Mouse (Mus musculus) limb, embryonic 15.5 days (tissue): ENCODE data around the gene Skap2. TPM values are rescaled to one million over a fixed set of nuclear protein-coding genes. Genes with fewer than 3 reads are reported as not detected.

Experiments used
- ATAC-seq: fragments of 200-750 bp; cut with Nextera tagmentation; 2 replicates; pipeline ENCODE4 v1.8.0; 2017; ENCODE audit warnings: low read depth, moderate TSS enrichment; ENCODE audit not compliant: insufficient number of reproducible peaks, low FRiP score, low TSS enrichment
- H3K27ac ChIP-seq: fragments of 300-500 bp; sonication (generic); 2 replicates; pipeline ENCODE4 v1.5.1; 2015; ENCODE audit warnings: moderate library complexity, mild to moderate bottlenecking, inconsistent platforms
- H3K27me3 ChIP-seq: fragments of 300-500 bp; sonication (generic); 2 replicates; pipeline ENCODE4 v1.6.1; 2015; ENCODE audit warnings: inconsistent platforms
- H3K36me3 ChIP-seq: fragments of 300-500 bp; sonication (generic); 2 replicates; pipeline ENCODE4 v1.6.1; 2015; ENCODE audit warnings: inconsistent platforms
- H3K4me1 ChIP-seq: fragments of 300-500 bp; sonication (generic); 2 replicates; pipeline ENCODE4 v1.6.1; 2015; ENCODE audit warnings: inconsistent platforms
- H3K4me2 ChIP-seq: fragments of 300-500 bp; sonication (generic); 2 replicates; pipeline ENCODE4 v1.6.1; 2015; ENCODE audit warnings: mild to moderate bottlenecking, inconsistent platforms
- H3K4me3 ChIP-seq: fragments of 300-500 bp; sonication (generic); 2 replicates; pipeline ENCODE4 v1.5.1; 2015; ENCODE audit warnings: mild to moderate bottlenecking, inconsistent platforms
- H3K9ac ChIP-seq: fragments of 300-500 bp; sonication (generic); 2 replicates; pipeline ENCODE4 v1.6.1; 2015; ENCODE audit warnings: inconsistent platforms
- H3K9me3 ChIP-seq: fragments of 300-500 bp; sonication (generic); 2 replicates; pipeline ENCODE4 v1.6.1; 2016; ENCODE audit warnings: inconsistent platforms
- WGBS: fragments of 180-500 bp; shearing (Covaris S2); methylation state at CpG from one replicate; pipeline ENCODE4 v1.1.7; 2015; 5-methylcytosine and 5-hydroxymethylcytosine counted together
- polyA plus RNA-seq: library from polyadenylated mRNA; unstranded; fragments of >200 nt; fragmentation: Nextera tagmentation; extraction: Ambion mirVana; gene quantifications from 2 replicates; pipeline ENCODE4 v1.2.1, GENCODE M21; 2015

Gene Skap2
- polyA plus RNA-seq, 1 experiment from 2014 or later = 18.7 TPM

GRCm38 (mm10) chr6:51882266-51882879 lies 130.0 kb downstream of the Skap2 start:
- H3K27ac ChIP-seq = no peak overlapping the region
- H3K4me2 ChIP-seq = no peak overlapping the region
- peaks cover 12% of the 10 kb centered on the region; the same call in 1 of the 2 replicates for H3K4me1 ChIP-seq
- H3K9me3 ChIP-seq = no peaks in the 10 kb centered on the region
- H3K36me3 ChIP-seq = no peaks in the 10 kb centered on the region
- no peak for ATAC-seq
- H3K27me3 ChIP-seq = peaks cover 23% of the 10 kb centered on the region
- H3K4me3 ChIP-seq = no peak overlapping the region
- no peak overlapping the region for H3K9ac ChIP-seq
- 81% methylated on average over 17 of the region's 17 CpGs for WGBS

DNA sequence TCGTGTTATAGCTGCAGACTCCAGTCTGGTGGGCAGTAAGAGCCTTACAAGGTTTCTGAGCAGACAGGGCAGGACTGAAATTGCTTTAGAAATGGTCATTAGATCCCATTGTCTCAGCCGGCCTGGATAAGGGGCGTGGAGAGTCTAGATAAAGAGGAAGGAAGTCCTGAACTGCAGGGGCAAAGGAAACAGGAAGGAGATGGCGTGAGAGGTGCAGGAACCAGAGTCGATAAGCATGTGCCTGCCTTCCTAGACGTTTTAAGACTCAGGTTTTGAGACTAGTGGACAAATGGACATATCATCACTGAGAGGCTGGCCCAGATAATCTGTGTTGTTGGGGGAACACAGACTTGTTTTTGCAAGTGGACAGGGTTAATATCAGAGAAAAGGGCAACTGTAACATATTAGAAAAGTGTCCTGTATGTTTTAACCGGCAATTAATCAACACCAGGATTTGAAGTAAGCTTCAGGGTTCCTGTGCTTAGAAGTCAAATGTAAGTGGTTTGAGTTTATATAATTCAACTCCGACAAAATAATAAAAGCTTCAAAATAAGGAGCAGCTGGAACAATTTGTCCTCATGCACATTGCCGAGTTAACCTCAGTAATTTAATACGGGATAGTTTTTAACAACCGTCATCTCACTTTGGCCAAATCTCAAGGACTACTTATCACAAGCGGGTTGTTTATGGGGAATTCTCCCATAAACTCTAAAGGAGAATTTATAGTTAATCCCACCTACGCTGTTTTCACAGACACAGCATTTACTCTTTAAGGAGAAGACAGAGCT lies 131.0 kb downstream of the Skap2 start:
- no peak for ATAC-seq
- H3K36me3 ChIP-seq = no peaks in the 10 kb centered on the region
- no peak overlapping the region for H3K27ac ChIP-seq
- peak overlapping the region; percentile 5; the same call in 1 of the 2 replicates for H3K4me2 ChIP-seq
- H3K27me3 ChIP-seq = peaks cover 23% of the 10 kb centered on the region
- no peak overlapping the region for H3K9ac ChIP-seq
- no peaks in the 10 kb centered on the region for H3K9me3 ChIP-seq
- peaks cover 7% of the 10 kb centered on the region; the same call in 1 of the 2 replicates for H3K4me1 ChIP-seq
- 19% methylated on average over 13 of the region's 13 CpGs for WGBS
- H3K4me3 ChIP-seq = no peak overlapping the region

- Histone ChIP-seq H3K4me2 (peak overlapping the region; percentile 5; the same call in 1 of the 2 replicates), H3K27me3 (peaks cover 23% of the 10 kb centered on the region), H3K9ac (no peak overlapping the region), H3K36me3 (no peaks in the 10 kb centered on the region), H3K4me3 (no peak overlapping the region), H3K4me1 (peaks cover 7% of the 10 kb centered on the region; the same call in 1 of the 2 replicates), H3K9me3 (no peaks in the 10 kb centered on the region), H3K27ac (no peak overlapping the region)
- 40% methylated on average over 6 of the region's 6 CpGs for WGBS
- ATAC-seq = no peak
Measured at GRCm38 (mm10) chr6:51880778-51881177, 131.6 kb downstream of the Skap2 start.

DNA sequence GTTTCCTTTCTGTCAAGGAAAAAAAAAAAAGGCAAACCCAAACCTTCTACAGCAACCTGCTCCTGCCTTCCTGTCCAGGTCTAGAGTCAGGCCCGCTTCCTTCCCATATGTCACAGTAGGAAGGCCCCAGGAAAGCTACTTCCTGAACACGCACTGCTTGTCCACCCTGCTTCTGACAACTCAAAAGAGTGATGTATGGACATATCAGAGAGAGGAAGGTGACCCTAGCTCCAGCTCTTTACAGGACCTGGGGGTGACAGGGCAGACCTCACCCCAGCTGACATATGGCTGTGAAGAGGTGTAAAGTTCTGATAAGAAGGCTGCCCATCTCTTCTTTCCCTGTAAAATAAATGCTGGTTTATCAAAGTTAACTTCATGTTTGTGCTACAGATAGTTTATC lies 133.8 kb downstream of the Skap2 start:
- peaks cover 7% of the 10 kb centered on the region; the same call in 1 of the 2 replicates for H3K4me1 ChIP-seq
- no peak for ATAC-seq
- H3K36me3 ChIP-seq = no peaks in the 10 kb centered on the region
- no peak overlapping the region for H3K4me3 ChIP-seq
- H3K27me3 ChIP-seq = peaks cover 26% of the 10 kb centered on the region
- no peak overlapping the region; the same call in 1 of the 2 replicates for H3K27ac ChIP-seq
- H3K9ac ChIP-seq = no peak overlapping the region
- no peaks in the 10 kb centered on the region for H3K9me3 ChIP-seq
- WGBS = 89% methylated on average over 2 of the region's 2 CpGs
- H3K4me2 ChIP-seq = no peak overlapping the region

DNA sequence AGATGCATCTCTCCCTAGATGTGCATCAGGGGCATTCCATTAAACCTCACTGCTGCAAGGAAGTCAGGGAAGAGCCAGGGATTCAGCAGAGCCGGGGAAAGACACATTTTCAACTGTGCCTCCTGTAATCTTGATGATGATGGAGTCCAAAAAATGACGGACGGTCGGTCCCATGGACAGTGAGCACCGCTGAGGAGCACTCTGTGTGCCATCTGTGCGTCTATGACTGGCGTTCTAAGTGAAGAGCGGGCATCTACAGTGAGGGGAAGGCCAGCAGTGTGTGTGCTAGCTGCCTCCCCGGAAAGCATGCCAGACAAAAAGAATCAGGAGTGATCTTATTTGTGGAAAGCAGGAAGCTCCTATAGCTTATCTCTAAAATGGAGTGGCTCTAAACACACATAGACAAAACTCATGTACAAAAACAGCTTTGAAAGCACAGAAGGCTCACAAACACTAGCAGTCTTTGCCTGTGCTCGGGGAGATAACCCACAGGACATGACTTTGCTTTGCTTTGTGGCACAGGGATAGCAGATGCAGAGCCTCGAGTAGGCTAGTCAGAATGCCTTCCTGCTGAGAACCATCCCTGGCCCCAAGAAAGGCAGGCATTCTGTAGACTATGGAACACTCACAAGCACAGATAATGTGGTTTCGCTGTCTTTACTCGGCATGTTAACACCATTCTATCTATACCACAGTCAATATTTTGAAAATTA lies 135.4 kb downstream of the Skap2 start:
- no peaks in the 10 kb centered on the region for H3K9me3 ChIP-seq
- no peak overlapping the region for H3K4me2 ChIP-seq
- H3K36me3 ChIP-seq = no peaks in the 10 kb centered on the region
- H3K27ac ChIP-seq = no peak overlapping the region
- H3K9ac ChIP-seq = no peak overlapping the region
- WGBS = 82% methylated on average over 13 of the region's 13 CpGs
- H3K27me3 ChIP-seq = peaks cover 29% of the 10 kb centered on the region
- no peak overlapping the region for H3K4me3 ChIP-seq
- peaks cover 7% of the 10 kb centered on the region; the same call in 1 of the 2 replicates for H3K4me1 ChIP-seq
- no peak for ATAC-seq

GRCm38 (mm10) chr6:51875884-51876626 lies 136.3 kb downstream of the Skap2 start:
- H3K4me3 ChIP-seq = no peak overlapping the region
- H3K9me3 ChIP-seq = no peaks in the 10 kb centered on the region
- H3K27ac ChIP-seq = no peak overlapping the region
- H3K36me3 ChIP-seq = no peaks in the 10 kb centered on the region
- no peak overlapping the region for H3K4me2 ChIP-seq
- H3K9ac ChIP-seq = no peak overlapping the region
- H3K27me3 ChIP-seq = peaks cover 28% of the 10 kb centered on the region
- H3K4me1 ChIP-seq = peaks cover 4% of the 10 kb centered on the region; the same call in 1 of the 2 replicates
- 40% methylated on average over 6 of the region's 6 CpGs for WGBS
- ATAC-seq = no peak

DNA sequence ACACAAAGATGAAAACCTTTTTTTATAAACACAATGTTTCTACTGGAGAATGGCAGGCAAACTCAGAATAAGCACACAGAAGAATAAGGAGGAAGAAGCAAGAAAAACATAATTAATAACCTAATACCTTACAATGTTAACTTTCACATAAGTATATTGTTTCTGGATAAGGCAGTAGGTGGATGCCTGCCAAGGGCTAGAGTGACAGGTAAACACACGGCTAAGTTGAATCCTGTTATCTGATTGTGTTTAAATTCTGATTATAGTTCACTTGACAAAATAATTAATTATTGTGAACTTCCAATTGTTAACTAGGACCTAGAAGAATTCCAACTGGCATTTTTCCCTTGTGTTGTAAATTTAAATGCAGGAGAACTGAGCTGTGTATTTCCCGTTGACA lies 138.3 kb downstream of the Skap2 start:
- Histone ChIP-seq H3K27me3 (peaks cover 11% of the 10 kb centered on the region; the same call in 1 of the 2 replicates), H3K9me3 (no peaks in the 10 kb centered on the region), H3K4me1 (no peaks in the 10 kb centered on the region; the same call in 1 of the 2 replicates), H3K27ac (no peak overlapping the region), H3K4me2 (no peak overlapping the region), H3K4me3 (no peak overlapping the region), H3K36me3 (no peaks in the 10 kb centered on the region), H3K9ac (no peak overlapping the region)
- no peak for ATAC-seq
- 54% methylated on average over 2 of the region's 2 CpGs for WGBS

- H3K4me1 ChIP-seq = no peaks in the 10 kb centered on the region; the same call in 1 of the 2 replicates
- H3K27me3 ChIP-seq = peaks cover 6% of the 10 kb centered on the region; the same call in 1 of the 2 replicates
- H3K36me3 ChIP-seq = no peaks in the 10 kb centered on the region
- H3K4me2 ChIP-seq = no peak overlapping the region
- H3K9ac ChIP-seq = no peak overlapping the region
- H3K9me3 ChIP-seq = no peaks in the 10 kb centered on the region
- 13% methylated on average over 1 of the region's 1 CpGs for WGBS
- no peak overlapping the region for H3K27ac ChIP-seq
- H3K4me3 ChIP-seq = no peak overlapping the region
- ATAC-seq = no peak
Measured at GRCm38 (mm10) chr6:51871135-51871534, 141.2 kb downstream of the Skap2 start.

GRCm38 (mm10) chr6:51870294-51870693 lies 142.1 kb downstream of the Skap2 start:
- no peak overlapping the region for H3K9ac ChIP-seq
- no peaks in the 10 kb centered on the region for H3K36me3 ChIP-seq
- no peak overlapping the region for H3K4me3 ChIP-seq
- H3K27me3 ChIP-seq = peaks cover 6% of the 10 kb centered on the region; the same call in 1 of the 2 replicates
- no peak overlapping the region for H3K27ac ChIP-seq
- no peak for ATAC-seq
- H3K9me3 ChIP-seq = no peaks in the 10 kb centered on the region
- WGBS = 61% methylated on average over 1 of the region's 1 CpGs
- H3K4me2 ChIP-seq = no peak overlapping the region
- no peaks in the 10 kb centered on the region for H3K4me1 ChIP-seq

GRCm38 (mm10) chr6:51866596-51866995 lies 145.8 kb downstream of the Skap2 start:
- H3K9ac ChIP-seq = no peak overlapping the region
- no peak overlapping the region for H3K4me3 ChIP-seq
- peaks cover 12% of the 10 kb centered on the region for H3K27me3 ChIP-seq
- no peaks in the 10 kb centered on the region for H3K9me3 ChIP-seq
- H3K27ac ChIP-seq = no peak overlapping the region
- H3K4me2 ChIP-seq = no peak overlapping the region
- H3K4me1 ChIP-seq = no peaks in the 10 kb centered on the region
- no peaks in the 10 kb centered on the region for H3K36me3 ChIP-seq
- WGBS = 85% methylated on average over 3 of the region's 3 CpGs
- ATAC-seq = no peak

DNA sequence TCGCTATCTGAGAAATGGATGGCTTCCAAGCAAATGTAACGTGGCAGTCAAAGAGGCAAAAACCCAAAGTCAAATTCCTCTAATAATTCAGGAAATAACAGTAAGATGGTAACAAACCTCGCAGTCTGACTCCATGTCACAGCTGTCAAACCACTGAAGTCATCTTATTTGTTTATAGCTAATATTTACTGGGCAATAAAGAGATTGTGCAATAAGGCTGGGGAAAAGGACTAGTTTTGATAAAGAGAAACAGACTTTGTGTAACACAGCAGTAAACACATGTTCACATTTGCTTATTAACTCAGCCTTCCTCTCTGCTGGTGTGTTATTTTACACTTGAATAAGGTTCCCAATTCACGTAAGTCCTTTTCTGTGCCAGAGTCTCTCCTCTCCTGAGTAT lies 148.8 kb downstream of the Skap2 start:
- Histone ChIP-seq H3K9ac (no peak overlapping the region), H3K27ac (no peak overlapping the region), H3K4me2 (no peak overlapping the region), H3K4me1 (no peaks in the 10 kb centered on the region), H3K27me3 (peaks cover 16% of the 10 kb centered on the region), H3K4me3 (no peak overlapping the region), H3K9me3 (no peaks in the 10 kb centered on the region), H3K36me3 (no peaks in the 10 kb centered on the region)
- WGBS = 52% methylated on average over 4 of the region's 4 CpGs
- no peak for ATAC-seq
